Comparison of ENCODE assay signal across 22 mouse cellular contexts in genomic region chr1:136386914-136387313, GRCm38 (mm10). TPM values are rescaled to one million over a fixed set of nuclear protein-coding genes. Genes with fewer than 3 reads are reported as not detected.
DNase-seq lines count a peak whose midpoint lies in the region; ATAC-seq and TF ChIP-seq lines count a peak whose summit lies in the region.
"Had no signal": no experiment of that assay in that cellular context is flagged by ENCODE, and none has a peak within 500 bp of the region (broad histone marks: within the 10 kb centered on the region; RNA-seq: fewer than 3 reads in every experiment).

No protein-coding gene starts in this region.

- no peak for TF ChIP-seq CTCF in kidney, postnatal 0 days (IDR thresholded peaks at IDR 0.05; ENCODE audit: low read depth)
- no peak for TF ChIP-seq CTCF in kidney, adult 2 months (conservative IDR thresholded peaks at IDR 0.05; ENCODE audit: insufficient read depth, insufficient read length, low read depth, low read length)

- 22% methylated on average over 5 of the region's 6 CpGs for WGBS in kidney, postnatal 0 days
- WGBS in kidney, adult 2 months: 31% methylated on average over 5 of the region's 6 CpGs
- 24% methylated on average over 5 of the region's 6 CpGs for WGBS in embryonic facial prominence, embryonic 12.5 days
- WGBS in limb, embryonic 14.5 days: 12% methylated on average over 6 of the region's 6 CpGs

- H3K4me2 ChIP-seq in kidney, postnatal 0 days (ENCODE audit: low read length): no peak overlapping the region
- H3K4me2 ChIP-seq in embryonic facial prominence, embryonic 12.5 days (replicated peaks): no peak overlapping the region
- no peak overlapping the region for H3K4me2 ChIP-seq in limb, embryonic 14.5 days (replicated peaks; ENCODE audit: low read depth, low read length, severe bottlenecking)
- H3K4me2 ChIP-seq: embryonic facial prominence, embryonic 13.5 days; forebrain, embryonic 12.5 days; heart, embryonic 11.5 days; heart, embryonic 15.5 days; hindbrain, embryonic 14.5 days; intestine, embryonic 15.5 days had no signal

- no peaks in the 10 kb centered on the region for H3K27me3 ChIP-seq in kidney, postnatal 0 days (ENCODE audit: insufficient read depth, low read length)
- no peaks in the 10 kb centered on the region for H3K27me3 ChIP-seq in kidney, adult 2 months (replicated peaks; ENCODE audit: control insufficient read depth, insufficient read depth, low read length)
- H3K27me3 ChIP-seq in embryonic facial prominence, embryonic 12.5 days: no peaks in the 10 kb centered on the region
- no peaks in the 10 kb centered on the region for H3K27me3 ChIP-seq in limb, embryonic 14.5 days (ENCODE audit: control insufficient read depth, insufficient read depth, low read length)
- H3K27me3 ChIP-seq: embryonic facial prominence, embryonic 13.5 days; forebrain, embryonic 12.5 days; heart, embryonic 15.5 days; intestine, embryonic 15.5 days had no signal

- no peaks in the 10 kb centered on the region for H3K4me1 ChIP-seq in kidney, postnatal 0 days (replicated peaks; ENCODE audit: insufficient read depth, low read length)
- no peaks in the 10 kb centered on the region for H3K4me1 ChIP-seq in kidney, adult 2 months (ENCODE audit: control insufficient read depth, insufficient read depth, low read length)
- H3K4me1 ChIP-seq in embryonic facial prominence, embryonic 12.5 days: no peaks in the 10 kb centered on the region
- H3K4me1 ChIP-seq in limb, embryonic 14.5 days (ENCODE audit: control insufficient read depth, insufficient read depth, low read length): no peaks in the 10 kb centered on the region
- H3K4me1 ChIP-seq: forebrain, embryonic 12.5 days; heart, embryonic 15.5 days; intestine, embryonic 15.5 days had no signal

- intact Hi-C loops in left cerebral cortex, postnatal 14 days (cut with DNase I): no loop called here

- no peak overlapping the region for H3K27ac ChIP-seq in kidney, postnatal 0 days
- H3K27ac ChIP-seq in kidney, adult 2 months (ENCODE audit: insufficient read depth, low read depth, low read length): no peak overlapping the region
- 0 out of 2 replicates have a peak overlapping the region, but pooled peaks have one; percentile 46 for H3K27ac ChIP-seq in embryonic facial prominence, embryonic 12.5 days
- no peak overlapping the region for H3K27ac ChIP-seq in limb, embryonic 14.5 days (replicated peaks; ENCODE audit: low read depth, low read length)
- H3K27ac ChIP-seq: embryonic facial prominence, embryonic 13.5 days; forebrain, embryonic 12.5 days; heart, embryonic 15.5 days; hindbrain, embryonic 14.5 days; intestine, embryonic 15.5 days had no signal

- H3K36me3 ChIP-seq in kidney, postnatal 0 days (ENCODE audit: insufficient read depth, low read length): no peaks in the 10 kb centered on the region
- H3K36me3 ChIP-seq in kidney, adult 2 months (ENCODE audit: control insufficient read depth, insufficient read depth, low read length): no peaks in the 10 kb centered on the region
- H3K36me3 ChIP-seq in embryonic facial prominence, embryonic 12.5 days: no peaks in the 10 kb centered on the region
- H3K36me3 ChIP-seq in limb, embryonic 14.5 days (ENCODE audit: control insufficient read depth, insufficient read depth, low read length): no peaks in the 10 kb centered on the region
- H3K36me3 ChIP-seq: embryonic facial prominence, embryonic 13.5 days; forebrain, embryonic 12.5 days; heart, embryonic 15.5 days; intestine, embryonic 15.5 days had no signal

- no peak overlapping the region for H3K4me3 ChIP-seq in kidney, postnatal 0 days (replicated peaks; ENCODE audit: low read depth, low read length)
- no peak overlapping the region for H3K4me3 ChIP-seq in kidney, adult 2 months (ENCODE audit: insufficient read depth, low read depth, low read length)
- H3K4me3 ChIP-seq in embryonic facial prominence, embryonic 12.5 days: no peak overlapping the region
- H3K4me3 ChIP-seq in limb, embryonic 14.5 days (replicated peaks; ENCODE audit: low read length): no peak overlapping the region
- H3K4me3 ChIP-seq: embryonic facial prominence, embryonic 13.5 days; forebrain, embryonic 12.5 days; heart, embryonic 15.5 days; intestine, embryonic 15.5 days had no signal

- peak; percentile 44 for DNase-seq in adrenal gland, postnatal 14 days
- DNase-seq in adrenal gland, adult (ENCODE audit: inconsistent age in 2 of 2, low spot score in 1 of 2): no peak
- peak; percentile 5 for DNase-seq in kidney, postnatal 0 days (ENCODE audit: low spot score)
- no peak for DNase-seq in kidney, adult 2 months
- DNase-seq in limb, embryonic 14.5 days (ENCODE audit: low spot score): no peak
- no peak for DNase-seq in gastrocnemius, postnatal 25 days
- DNase-seq in left cerebral cortex, postnatal 14 days (ENCODE audit: low spot score in 2 of 2): no peak
- DNase-seq: cerebellum, adult 11-12 months; cerebellum, adult 9-10 months; cerebellum, postnatal 25 days; gastrocnemius, postnatal 36 days; heart, adult 18-20 months; heart, postnatal 14 days; kidney, adult 18-20 months had no signal

- TF ChIP-seq POLR2A in kidney, adult 2 months (IDR thresholded peaks at IDR 0.05; ENCODE audit: low read depth, low read length): no peak
- TF ChIP-seq POLR2A in limb, embryonic 14.5 days (IDR thresholded peaks at IDR 0.05; ENCODE audit: borderline replicate concordance, extremely low read depth, insufficient read depth, insufficient read length): no peak

- no peak overlapping the region for H3K9ac ChIP-seq in kidney, postnatal 0 days (ENCODE audit: low read depth, low read length)
- H3K9ac ChIP-seq in embryonic facial prominence, embryonic 12.5 days: no peak overlapping the region
- H3K9ac ChIP-seq in limb, embryonic 14.5 days (ENCODE audit: low read depth, low read length, severe bottlenecking): no peak overlapping the region
- H3K9ac ChIP-seq: embryonic facial prominence, embryonic 13.5 days; forebrain, embryonic 12.5 days; heart, embryonic 15.5 days; hindbrain, embryonic 14.5 days; intestine, embryonic 15.5 days had no signal

- ATAC-seq in kidney, postnatal 0 days (replicated peaks; ENCODE audit: low FRiP score, low read depth): no peak
- no peak for ATAC-seq in embryonic facial prominence, embryonic 12.5 days (ENCODE audit: insufficient number of reproducible peaks, insufficient read depth, low FRiP score, low TSS enrichment)
- peak; percentile 65 for ATAC-seq in limb, embryonic 14.5 days (ENCODE audit: low FRiP score, low read depth)
- ATAC-seq: forebrain, embryonic 16.5 days; intestine, embryonic 15.5 days had no signal

- H3K9me3 ChIP-seq in kidney, postnatal 0 days (replicated peaks; ENCODE audit: low read length): no peaks in the 10 kb centered on the region
- no peaks in the 10 kb centered on the region for H3K9me3 ChIP-seq in embryonic facial prominence, embryonic 12.5 days
- no peaks in the 10 kb centered on the region for H3K9me3 ChIP-seq in limb, embryonic 14.5 days (ENCODE audit: control insufficient read depth, low read length)
- H3K9me3 ChIP-seq: embryonic facial prominence, embryonic 13.5 days; forebrain, embryonic 12.5 days; heart, embryonic 15.5 days; intestine, embryonic 15.5 days had no signal

RNA-seq across cellular contexts. Expression of gene Ddx59, which starts 28.2 kb away (rescaled TPM):
- 14.0 and 14.2 TPM in 2 replicates for total RNA-seq in adrenal gland, postnatal 14 days (2021)
- 13.4 and 14.0 TPM in 2 replicates for polyA plus RNA-seq in kidney, postnatal 0 days (2015; fragmentation: Nextera tagmentation; extraction: Ambion mirVana)
- polyA plus RNA-seq in kidney, adult 2 months (2012; rRNA removed): 4.3 and 4.9 TPM in 2 replicates
- polyA plus RNA-seq in embryonic facial prominence, embryonic 12.5 days (2016; fragmentation: Nextera tagmentation; extraction: Ambion mirVana): 20.9 and 21.1 TPM in 2 replicates
- 10.4 and 12.3 TPM in 2 replicates for polyA plus RNA-seq in limb, embryonic 14.5 days (2012; rRNA removed)
- 18.4 and 22.3 TPM in 2 replicates for polyA plus RNA-seq in limb, embryonic 14.5 days (2014; fragmentation: Nextera tagmentation; extraction: Ambion mirVana)
- 10 to 100 TPM; 11.8 to 13.6 TPM for total RNA-seq in gastrocnemius, postnatal 25 days (2021)
- total RNA-seq in left cerebral cortex, postnatal 14 days (2021): 1 to 10 TPM; 8.4 to 8.7 TPM

RNA-seq across cellular contexts. Expression of gene Camsap2, which starts 41.0 kb away (rescaled TPM):
- 47.2 and 47.8 TPM in 2 replicates for total RNA-seq in adrenal gland, postnatal 14 days (2021)
- polyA plus RNA-seq in kidney, postnatal 0 days (2015; fragmentation: Nextera tagmentation; extraction: Ambion mirVana): 8.1 and 8.6 TPM in 2 replicates
- 6.9 and 8.6 TPM in 2 replicates for polyA plus RNA-seq in kidney, adult 2 months (2012; rRNA removed)
- 16.5 and 17.1 TPM in 2 replicates for polyA plus RNA-seq in embryonic facial prominence, embryonic 12.5 days (2016; fragmentation: Nextera tagmentation; extraction: Ambion mirVana)
- polyA plus RNA-seq in limb, embryonic 14.5 days (2012; rRNA removed): 13.7 and 15.0 TPM in 2 replicates
- polyA plus RNA-seq in limb, embryonic 14.5 days (2014; fragmentation: Nextera tagmentation; extraction: Ambion mirVana): 17.2 and 17.7 TPM in 2 replicates
- total RNA-seq in gastrocnemius, postnatal 25 days (2021): 10 to 100 TPM; 10.9 to 11.5 TPM
- total RNA-seq in left cerebral cortex, postnatal 14 days (2021): 100 to 1,000 TPM; 134 to 139 TPM

Comparison
In these comparisons a context has a peak if more than half of its experiments do, and no peak if none do; other contexts are left out.
1. DNase-seq: peak in adrenal gland, postnatal 14 days (single experiment) and kidney, postnatal 0 days (single experiment); none in adrenal gland, adult (0 of 2), kidney, adult 2 months (single experiment), limb, embryonic 14.5 days (single experiment), gastrocnemius, postnatal 25 days (single experiment) and left cerebral cortex, postnatal 14 days (0 of 2).